In genomic region chr13:45683991-45684390, GRCm38 (mm10) we compare ENCODE assay signal across 13 mouse cellular contexts.
DNase-seq lines count a peak whose midpoint lies in the region; ATAC-seq and TF ChIP-seq lines count a peak whose summit lies in the region.
"Had no signal": no experiment of that assay in that cellular context is flagged by ENCODE, and none has a peak within 500 bp of the region (broad histone marks: within the 10 kb centered on the region; RNA-seq: fewer than 3 reads in every experiment).

No protein-coding gene starts in this region.

- peak; percentile 55 for TF ChIP-seq CTCF in lung, embryonic 14.5 days (IDR thresholded peaks at IDR 0.05; ENCODE audit: low read depth)
- no peak for TF ChIP-seq CTCF in embryonic fibroblast, embryonic 13.5 days (IDR thresholded peaks at IDR 0.05; ENCODE audit: borderline replicate concordance, insufficient read depth, low read length)

- H3K27ac ChIP-seq in heart, embryonic 11.5 days (ENCODE audit: low read depth, low read length) = peak overlapping the region; percentile 71; the same call in 1 of the 2 replicates
- no peak overlapping the region for H3K27ac ChIP-seq in lung, embryonic 14.5 days (ENCODE audit: low read depth)
- peak overlapping the region; percentile 96 for H3K27ac ChIP-seq in embryonic fibroblast, embryonic 13.5 days (ENCODE audit: insufficient read depth, low read length)
- no peak overlapping the region for H3K27ac ChIP-seq in forebrain, embryonic 10.5 days
- H3K27ac ChIP-seq: limb, embryonic 13.5 days had no signal

- 79% methylated on average over 3 of the region's 3 CpGs for WGBS in heart, embryonic 11.5 days (ENCODE audit: insufficient replicate concordance)
- 73% methylated on average over 3 of the region's 3 CpGs for WGBS in lung, embryonic 14.5 days
- 79% methylated on average over 3 of the region's 3 CpGs for WGBS in forebrain, embryonic 10.5 days

- no peak for DNase-seq in heart, postnatal 4 days
- DNase-seq in lung, embryonic 14.5 days = peak; percentile 37
- DNase-seq in lung, postnatal 14 days = no peak
- DNase-seq in ES-CJ7 (ENCODE audit: low read depth, low spot score) = peak; percentile 14
- DNase-seq in forebrain, embryonic 10.5 days (ENCODE audit: extremely low spot score, low spot score) = no peak
- DNase-seq: adrenal gland, postnatal 14 days; kidney, postnatal 14 days; layer of hippocampus, postnatal 36 days; lung, postnatal 10 days had no signal

- ATAC-seq in heart, embryonic 11.5 days (replicated peaks; ENCODE audit: insufficient number of reproducible peaks, low FRiP score, low TSS enrichment) = no peak
- no peak for ATAC-seq in lung, embryonic 14.5 days (ENCODE audit: insufficient read depth)
- ATAC-seq: forebrain, embryonic 16.5 days had no signal

- TF ChIP-seq POLR2A in embryonic fibroblast, embryonic 13.5 days (IDR thresholded peaks at IDR 0.05; ENCODE audit: low read depth, low read length) = no peak

- H3K4me1 ChIP-seq in heart, embryonic 11.5 days (ENCODE audit: control insufficient read depth, insufficient read depth, low read length) = peaks cover 15% of the 10 kb centered on the region
- H3K4me1 ChIP-seq in lung, embryonic 14.5 days (ENCODE audit: insufficient read depth) = no peaks in the 10 kb centered on the region
- H3K4me1 ChIP-seq in embryonic fibroblast, embryonic 13.5 days (ENCODE audit: control insufficient read depth, insufficient read depth, low read length) = peaks cover 36% of the 10 kb centered on the region
- H3K4me1 ChIP-seq in forebrain, embryonic 10.5 days = peaks cover 11% of the 10 kb centered on the region

- H3K9ac ChIP-seq in heart, embryonic 11.5 days (ENCODE audit: low read depth, low read length) = no peak overlapping the region
- no peak overlapping the region for H3K9ac ChIP-seq in lung, embryonic 14.5 days
- H3K9ac ChIP-seq: limb, embryonic 13.5 days had no signal

- no peaks in the 10 kb centered on the region for H3K27me3 ChIP-seq in heart, embryonic 11.5 days (ENCODE audit: control insufficient read depth, insufficient read depth, low read length)
- no peaks in the 10 kb centered on the region for H3K27me3 ChIP-seq in lung, embryonic 14.5 days (ENCODE audit: insufficient read depth, low read length)
- no peaks in the 10 kb centered on the region for H3K27me3 ChIP-seq in forebrain, embryonic 10.5 days (ENCODE audit: poor library complexity, severe bottlenecking)
- H3K27me3 ChIP-seq: limb, embryonic 13.5 days had no signal

- H3K9me3 ChIP-seq in heart, embryonic 11.5 days (replicated peaks; ENCODE audit: control insufficient read depth, low read length) = no peaks in the 10 kb centered on the region
- H3K9me3 ChIP-seq in lung, embryonic 14.5 days (ENCODE audit: low read depth, low read length) = no peaks in the 10 kb centered on the region
- no peaks in the 10 kb centered on the region for H3K9me3 ChIP-seq in forebrain, embryonic 10.5 days
- H3K9me3 ChIP-seq: limb, embryonic 13.5 days had no signal

- H3K36me3 ChIP-seq in heart, embryonic 11.5 days (ENCODE audit: control insufficient read depth, insufficient read depth, low read length) = no peaks in the 10 kb centered on the region
- no peaks in the 10 kb centered on the region for H3K36me3 ChIP-seq in lung, embryonic 14.5 days (ENCODE audit: insufficient read depth)
- H3K36me3 ChIP-seq in forebrain, embryonic 10.5 days (replicated peaks) = no peaks in the 10 kb centered on the region
- H3K36me3 ChIP-seq: limb, embryonic 13.5 days had no signal

- H3K4me2 ChIP-seq in heart, embryonic 11.5 days = no peak overlapping the region
- no peak overlapping the region for H3K4me2 ChIP-seq in lung, embryonic 14.5 days
- H3K4me2 ChIP-seq: limb, embryonic 13.5 days had no signal

- no peak overlapping the region for H3K4me3 ChIP-seq in heart, embryonic 11.5 days (ENCODE audit: low read depth, low read length)
- H3K4me3 ChIP-seq in lung, embryonic 14.5 days (ENCODE audit: low read depth, low read length) = no peak overlapping the region
- no peak overlapping the region for H3K4me3 ChIP-seq in embryonic fibroblast, embryonic 13.5 days (ENCODE audit: insufficient read depth, low read length)
- H3K4me3 ChIP-seq in forebrain, embryonic 10.5 days = no peak overlapping the region
- H3K4me3 ChIP-seq: limb, embryonic 13.5 days had no signal

Comparison
In these comparisons a context has a peak if more than half of its experiments do, and no peak if none do; other contexts are left out.
1. DNase-seq: peak in lung, embryonic 14.5 days (single experiment) and ES-CJ7 (single experiment); none in heart, postnatal 4 days (single experiment), lung, postnatal 14 days (single experiment) and forebrain, embryonic 10.5 days (single experiment).
2. H3K27ac ChIP-seq: peak in heart, embryonic 11.5 days (single experiment) and embryonic fibroblast, embryonic 13.5 days (single experiment); none in lung, embryonic 14.5 days (single experiment) and forebrain, embryonic 10.5 days (single experiment).